Mouse (Mus musculus) neutrophil, adult 83 days (primary cell): ENCODE measurements around the gene Fam98a. TPM values are rescaled to one million over a fixed set of nuclear protein-coding genes. Genes with fewer than 3 reads are reported as not detected.

Experiments used
- total RNA-seq, 2 experiments: library from RNA; stranded (reverse); gene quantifications; one replicate each; pipeline ENCODE4 v1.2.4; 2023

Gene Fam98a
- 10 to 100 TPM; 10.5 to 12.6 TPM for total RNA-seq

DNA sequence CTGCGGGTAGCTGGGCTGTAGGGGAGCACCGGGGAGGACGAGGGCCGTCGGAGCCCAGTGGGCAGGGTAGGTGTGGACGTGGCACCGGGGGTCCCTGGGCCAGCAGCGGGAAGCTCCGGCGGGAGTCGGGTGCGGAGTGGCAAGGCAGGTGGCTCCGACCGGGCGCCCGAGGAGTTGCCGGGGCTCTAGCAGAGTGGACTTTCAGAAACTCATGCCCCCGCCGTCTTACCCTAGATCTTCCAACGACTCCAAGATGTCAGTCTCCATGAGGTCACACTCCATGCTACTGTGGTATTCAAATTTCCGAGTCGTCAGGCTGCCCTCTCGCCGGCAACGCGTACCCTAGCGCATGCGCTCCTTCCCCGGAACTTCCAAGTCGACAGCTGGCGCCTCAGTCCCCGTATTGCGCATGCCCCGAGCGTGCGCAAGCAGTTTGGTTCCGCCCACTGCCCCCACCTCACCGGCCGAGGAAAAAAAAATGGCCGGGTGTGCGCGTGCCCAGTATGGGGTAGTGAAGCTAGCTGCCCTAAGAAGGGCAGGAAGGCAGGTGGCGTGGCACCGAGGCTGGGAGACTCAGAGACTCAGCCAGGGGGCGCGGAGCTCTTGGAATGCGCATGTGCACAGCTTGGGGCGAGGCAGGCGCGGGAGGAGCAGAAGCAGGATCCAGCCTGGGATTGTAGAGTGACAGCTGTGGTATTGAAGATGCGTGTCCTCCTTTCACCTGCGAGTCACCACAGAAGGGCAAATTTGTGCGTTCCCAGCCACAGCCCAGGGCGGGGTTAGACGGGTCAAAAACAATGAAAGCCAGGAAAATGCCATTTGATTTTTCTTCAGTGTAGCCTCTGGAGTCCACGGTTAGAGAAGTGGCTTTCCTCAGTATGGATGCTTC is at the start of gene Fam98a:
Gene Fam98a, minus strand, starts transcription at position 435 of the 889 bp plus-strand sequence.

Other genes with a start within 250 kb of the Fam98a start
- gene Rasgrp3, start 116.0 kb downstream of the Fam98a start, total RNA-seq = under 1 TPM; 0.42 to 0.62 TPM